Mouse (Mus musculus) stomach, postnatal 0 days (tissue): ENCODE measurements around the gene Irf2bp2.

ENCODE experiments used
- CTCF ChIP-seq: IDR thresholded peaks from 2 replicates; pipeline ENCODE4 v1.5.1; 2016; ENCODE audit warnings: antibody characterized with exemption, low read depth, mild to moderate bottlenecking, moderate library complexity
- EP300 ChIP-seq: optimal IDR thresholded peaks from 2 replicates; pipeline ENCODE3; 2016; ENCODE audit warnings: antibody characterized with exemption

DNA sequence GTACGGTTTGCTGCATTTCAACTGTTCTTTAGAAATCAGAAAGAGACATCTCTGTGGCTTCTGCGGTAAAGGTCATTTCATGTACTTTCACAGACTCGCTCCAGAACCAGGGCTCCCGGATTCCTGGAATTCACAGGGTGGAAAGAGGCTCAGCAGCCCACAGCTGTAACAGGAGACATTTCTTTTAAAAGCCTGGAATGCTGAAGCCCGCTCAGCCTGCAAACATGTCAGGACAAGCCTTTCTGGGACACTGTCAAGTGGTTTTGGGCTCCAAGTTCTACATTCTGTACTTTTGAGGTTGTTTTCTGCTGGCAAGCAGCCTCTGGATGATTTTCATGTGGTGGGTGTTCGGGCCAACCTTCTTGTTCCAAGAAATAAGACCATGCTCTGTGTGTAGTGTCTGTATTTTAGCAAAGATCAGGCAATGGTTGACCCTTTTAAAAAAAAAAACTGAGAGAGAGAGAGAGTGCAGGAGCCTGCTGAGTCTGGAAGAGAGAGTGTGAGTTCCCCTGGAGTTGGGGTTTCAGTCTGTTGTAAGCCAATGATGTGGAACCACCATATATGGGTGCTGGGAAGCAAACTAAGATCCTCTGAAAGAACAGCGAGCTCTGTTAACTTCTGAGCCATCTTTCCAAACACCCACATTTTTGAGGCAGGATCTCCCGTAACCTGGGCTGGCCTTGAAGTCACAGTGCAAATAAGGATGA lies 9.6 kb upstream of the Irf2bp2 start:
- no peak for TF ChIP-seq CTCF
- TF ChIP-seq EP300: no peak
